Mouse (Mus musculus): ENCODE results near the gene Dus2. TPM values are rescaled to one million over a fixed set of nuclear protein-coding genes. Genes with fewer than 3 reads are reported as not detected.

The Dus2 gene
- polyA plus RNA-seq, 1 experiment from 2014 or later = 17.6 TPM

DNA sequence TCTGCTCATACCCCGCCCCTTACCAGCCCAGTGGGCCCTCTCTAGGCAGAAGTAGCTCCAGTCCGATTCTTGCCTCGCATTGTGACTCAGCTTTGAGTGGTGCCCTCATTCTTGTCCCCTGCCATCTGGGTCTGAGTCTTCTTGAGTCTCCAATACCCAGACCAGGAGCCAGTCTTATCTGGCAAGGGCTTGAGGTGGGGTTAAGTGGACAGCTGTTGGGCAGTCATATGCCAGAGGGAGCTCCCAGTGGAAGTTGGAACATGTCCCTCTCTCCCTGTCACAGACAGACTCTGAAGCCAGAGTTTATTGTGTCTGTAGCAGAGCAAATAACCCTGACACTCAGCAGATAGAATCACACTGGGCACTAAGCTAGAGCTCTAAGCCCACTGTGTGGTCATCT is 59.9 kb downstream of the Dus2 start:
- H3K4me1 ChIP-seq = 0 out of 2 replicates have a peak, but pooled peaks cover 8% of the 10 kb centered on the region
- no peak for ATAC-seq (ENCODE audit: insufficient read depth, low FRiP score, low read depth)
- no peak overlapping the region for H3K4me2 ChIP-seq
- 0 out of 2 replicates have a peak, but pooled peaks cover 10% of the 10 kb centered on the region for H3K36me3 ChIP-seq
- no peak overlapping the region for H3K27ac ChIP-seq
- no peaks in the 10 kb centered on the region for H3K9me3 ChIP-seq
- H3K9ac ChIP-seq = no peak overlapping the region
- H3K4me3 ChIP-seq (replicated peaks) = no peak overlapping the region
- WGBS = 91% methylated on average over 3 of the region's 3 CpGs
- H3K27me3 ChIP-seq (replicated peaks) = no peaks in the 10 kb centered on the region

DNA sequence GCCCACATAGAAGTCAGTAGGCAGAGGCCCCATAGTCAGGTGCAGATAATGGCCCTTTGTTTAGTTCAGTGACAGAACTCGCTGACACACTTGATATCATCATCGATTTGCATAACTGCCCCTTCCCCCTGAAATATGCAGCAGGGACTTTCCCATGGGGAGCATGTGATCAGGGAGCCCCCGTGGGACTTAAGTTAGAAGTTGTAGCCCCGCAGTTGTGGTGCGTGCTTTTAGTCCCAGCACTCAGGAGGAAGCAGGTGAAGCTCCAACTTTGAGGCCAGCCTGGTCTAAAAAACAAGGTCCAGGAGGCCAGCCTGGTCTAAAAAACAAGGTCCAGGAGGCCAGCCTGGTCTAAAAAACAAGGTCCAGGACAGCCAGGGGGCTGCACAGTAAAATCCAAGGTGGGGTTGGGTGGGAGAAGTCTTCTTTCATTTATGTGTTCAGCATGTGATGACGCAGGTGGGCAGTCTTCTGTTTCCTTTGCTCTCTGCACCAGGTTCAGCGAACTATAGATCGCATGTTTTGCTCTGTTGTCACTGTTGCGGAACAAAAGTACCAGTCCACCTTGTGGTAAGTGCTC is 61.5 kb downstream of the Dus2 start:
- no peak overlapping the region for H3K9ac ChIP-seq
- H3K4me3 ChIP-seq (replicated peaks) = no peak overlapping the region
- H3K27me3 ChIP-seq (replicated peaks) = no peaks in the 10 kb centered on the region
- H3K27ac ChIP-seq = no peak overlapping the region
- ATAC-seq (ENCODE audit: insufficient read depth, low FRiP score, low read depth) = no peak
- 0 out of 2 replicates have a peak, but pooled peaks cover 8% of the 10 kb centered on the region for H3K4me1 ChIP-seq
- H3K4me2 ChIP-seq = no peak overlapping the region
- H3K9me3 ChIP-seq = no peaks in the 10 kb centered on the region
- WGBS = 86% methylated on average over 9 of the region's 9 CpGs
- 0 out of 2 replicates have a peak, but pooled peaks cover 10% of the 10 kb centered on the region for H3K36me3 ChIP-seq

DNA sequence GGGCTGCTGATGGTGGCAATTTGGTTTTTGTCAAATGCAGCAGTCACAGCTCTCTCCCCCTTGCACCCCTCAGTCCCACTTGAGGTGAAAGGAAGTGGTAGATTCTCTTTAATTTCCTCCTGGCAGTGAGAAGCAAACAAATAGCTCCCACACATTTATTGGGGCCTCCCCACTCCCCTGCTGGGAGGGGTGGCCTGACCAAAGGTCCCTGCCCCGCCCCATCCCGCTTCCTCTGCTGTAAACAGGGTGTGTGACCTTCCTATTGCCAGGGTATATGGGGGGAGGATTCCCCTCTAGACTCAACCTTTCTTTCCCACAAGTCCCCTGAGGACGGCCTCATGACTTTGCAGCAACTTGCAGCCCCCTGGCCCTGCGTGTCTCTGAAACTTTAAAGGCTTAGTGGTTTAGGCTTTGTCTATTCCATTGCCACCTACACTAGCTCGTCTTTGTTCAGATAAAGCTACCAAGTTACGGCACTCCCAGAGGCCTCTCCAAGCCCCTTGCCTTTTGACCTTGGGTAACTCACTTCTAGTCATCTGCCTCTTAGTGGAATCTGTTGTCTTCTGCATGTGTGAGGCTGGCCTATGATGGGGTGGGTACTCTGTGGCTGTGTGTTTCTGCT is 63.2 kb downstream of the Dus2 start:
- Histone ChIP-seq H3K27ac (peak overlapping the region; percentile 57; the same call in 1 of the 2 replicates), H3K4me2 (no peak overlapping the region), H3K9me3 (no peaks in the 10 kb centered on the region), H3K36me3 (0 out of 2 replicates have a peak, but pooled peaks cover 10% of the 10 kb centered on the region), H3K4me1 (peaks cover 16% of the 10 kb centered on the region), H3K4me3 (replicated peaks) (no peak overlapping the region), H3K27me3 (replicated peaks) (no peaks in the 10 kb centered on the region), H3K9ac (no peak overlapping the region)
- no peak for ATAC-seq (ENCODE audit: insufficient read depth, low FRiP score, low read depth)
- WGBS = 39% methylated on average over 6 of the region's 6 CpGs

DNA sequence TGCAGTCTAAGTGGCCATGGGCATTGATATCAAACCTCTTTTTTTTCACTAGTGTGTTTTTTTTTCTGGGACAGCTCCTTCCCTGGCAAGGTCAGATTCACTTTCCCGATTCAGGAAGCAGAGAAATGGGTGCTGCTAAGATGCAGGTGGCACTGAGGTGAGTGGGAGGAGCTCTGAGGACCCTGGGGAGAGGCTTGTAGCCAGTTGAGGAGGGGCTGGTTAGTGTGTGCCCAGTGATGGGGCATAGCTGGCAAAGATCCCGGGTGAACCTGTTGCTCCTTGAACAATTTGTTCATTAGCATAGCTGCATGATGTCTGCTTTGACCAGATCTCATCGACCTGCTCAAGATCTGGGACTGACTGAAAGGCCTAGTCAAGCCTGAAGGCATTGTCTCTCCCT is 63.9 kb downstream of the Dus2 start:
- no peaks in the 10 kb centered on the region for H3K27me3 ChIP-seq (replicated peaks)
- H3K9ac ChIP-seq = no peak overlapping the region
- H3K36me3 ChIP-seq = 0 out of 2 replicates have a peak, but pooled peaks cover 5% of the 10 kb centered on the region
- no peaks in the 10 kb centered on the region for H3K9me3 ChIP-seq
- no peak for ATAC-seq (ENCODE audit: insufficient read depth, low FRiP score, low read depth)
- H3K27ac ChIP-seq = peak overlapping the region; percentile 57; the same call in 1 of the 2 replicates
- WGBS = 55% methylated on average over 3 of the region's 3 CpGs
- H3K4me2 ChIP-seq = no peak overlapping the region
- peaks cover 16% of the 10 kb centered on the region for H3K4me1 ChIP-seq
- no peak overlapping the region for H3K4me3 ChIP-seq (replicated peaks)

DNA sequence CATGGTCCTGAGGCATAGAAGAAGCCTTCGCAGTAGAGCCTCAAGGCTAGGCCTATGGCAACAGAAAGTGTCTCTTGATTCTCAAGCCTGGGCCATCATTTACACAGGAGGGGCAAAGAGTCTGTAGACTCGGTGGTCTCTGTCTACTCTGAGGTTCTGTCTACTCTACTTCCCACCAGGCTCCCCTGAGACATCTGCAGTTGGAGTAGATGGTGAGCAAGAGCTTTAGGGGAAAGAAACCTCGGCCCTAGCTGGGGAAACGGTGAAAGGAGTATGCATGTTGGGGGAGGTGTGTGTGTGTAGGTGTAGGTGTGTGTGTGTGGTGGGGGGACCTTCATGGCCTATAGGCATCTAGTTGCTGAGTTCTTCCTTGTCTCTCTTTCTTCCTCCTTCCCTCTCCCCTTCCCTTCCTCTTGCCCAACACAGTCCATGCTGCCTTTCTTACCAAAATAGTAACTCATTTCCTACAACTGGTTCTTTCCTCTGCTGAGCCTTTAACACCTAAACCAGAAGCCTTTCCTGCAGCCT is 65.4 kb downstream of the Dus2 start:
- ATAC-seq (ENCODE audit: insufficient read depth, low FRiP score, low read depth) = no peak
- Histone ChIP-seq H3K27ac (no peak overlapping the region), H3K9ac (no peak overlapping the region), H3K27me3 (replicated peaks) (no peaks in the 10 kb centered on the region), H3K36me3 (0 out of 2 replicates have a peak, but pooled peaks cover 2% of the 10 kb centered on the region), H3K9me3 (no peaks in the 10 kb centered on the region), H3K4me2 (no peak overlapping the region), H3K4me3 (replicated peaks) (no peak overlapping the region), H3K4me1 (peaks cover 18% of the 10 kb centered on the region)
- 83% methylated on average over 4 of the region's 4 CpGs for WGBS

DNA sequence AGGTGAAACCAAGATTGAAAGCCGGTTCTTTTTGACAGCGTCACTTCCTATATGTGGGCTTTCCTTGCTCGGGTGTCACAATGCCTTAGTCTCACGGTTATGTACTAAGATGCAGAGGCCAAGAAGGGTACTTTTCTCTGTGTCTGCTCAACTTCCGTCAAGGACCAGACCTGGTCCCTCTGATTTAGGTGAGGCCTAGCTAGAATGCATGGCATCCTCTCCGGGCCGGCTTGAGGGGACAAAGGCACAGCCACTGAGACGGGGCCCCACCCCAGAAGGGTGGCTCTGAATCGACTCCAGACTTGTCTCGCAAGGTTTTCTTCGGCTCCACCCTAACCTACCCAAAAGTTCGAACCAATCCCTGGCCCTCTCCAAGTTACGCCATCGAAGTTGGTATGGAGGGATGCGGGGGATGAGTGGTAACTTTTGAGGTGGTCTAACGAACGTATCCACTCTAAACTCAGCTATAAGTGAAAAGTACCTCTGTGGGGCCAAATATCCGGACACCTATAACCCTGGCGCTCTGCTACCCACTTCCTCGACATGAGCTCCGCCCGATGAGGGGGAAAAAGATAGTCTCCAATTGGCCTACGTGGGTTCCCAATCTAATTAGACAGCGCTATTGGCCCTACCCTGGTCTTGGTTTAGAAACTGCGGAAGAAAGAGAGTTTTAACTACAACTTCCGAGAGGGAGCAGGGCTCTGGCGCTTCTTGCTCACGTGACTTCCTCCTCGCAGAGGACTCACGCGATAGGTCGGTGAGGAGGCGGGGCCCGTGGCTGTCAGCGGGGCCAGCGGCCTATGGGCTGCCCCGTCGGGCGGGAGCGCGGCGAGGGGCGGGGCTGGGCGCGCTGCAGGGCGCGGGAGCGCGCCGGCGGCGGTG is 67.8 kb downstream of the Dus2 start, which contains the start of gene Nfatc3:
TSS of gene Nfatc3 (plus strand) at position 110 of the 882 bp plus-strand sequence.
- peaks cover 23% of the 10 kb centered on the region for H3K4me1 ChIP-seq
- peak within 1 kb of the TSS; percentile 80 for H3K4me3 ChIP-seq (replicated peaks)
- no peaks in the 10 kb centered on the region for H3K9me3 ChIP-seq
- peak within 1 kb of the TSS; percentile 85 for H3K4me2 ChIP-seq
- peak; percentile 98 for ATAC-seq (ENCODE audit: insufficient read depth, low FRiP score, low read depth)
- peak within 1 kb of the TSS; percentile 64 for H3K9ac ChIP-seq
- no peaks in the 10 kb centered on the region for H3K36me3 ChIP-seq
- WGBS = 2% methylated on average over 52 of the region's 52 CpGs
- no peaks in the 10 kb centered on the region for H3K27me3 ChIP-seq (replicated peaks)
- peak within 1 kb of the TSS; percentile 91 for H3K27ac ChIP-seq

DNA sequence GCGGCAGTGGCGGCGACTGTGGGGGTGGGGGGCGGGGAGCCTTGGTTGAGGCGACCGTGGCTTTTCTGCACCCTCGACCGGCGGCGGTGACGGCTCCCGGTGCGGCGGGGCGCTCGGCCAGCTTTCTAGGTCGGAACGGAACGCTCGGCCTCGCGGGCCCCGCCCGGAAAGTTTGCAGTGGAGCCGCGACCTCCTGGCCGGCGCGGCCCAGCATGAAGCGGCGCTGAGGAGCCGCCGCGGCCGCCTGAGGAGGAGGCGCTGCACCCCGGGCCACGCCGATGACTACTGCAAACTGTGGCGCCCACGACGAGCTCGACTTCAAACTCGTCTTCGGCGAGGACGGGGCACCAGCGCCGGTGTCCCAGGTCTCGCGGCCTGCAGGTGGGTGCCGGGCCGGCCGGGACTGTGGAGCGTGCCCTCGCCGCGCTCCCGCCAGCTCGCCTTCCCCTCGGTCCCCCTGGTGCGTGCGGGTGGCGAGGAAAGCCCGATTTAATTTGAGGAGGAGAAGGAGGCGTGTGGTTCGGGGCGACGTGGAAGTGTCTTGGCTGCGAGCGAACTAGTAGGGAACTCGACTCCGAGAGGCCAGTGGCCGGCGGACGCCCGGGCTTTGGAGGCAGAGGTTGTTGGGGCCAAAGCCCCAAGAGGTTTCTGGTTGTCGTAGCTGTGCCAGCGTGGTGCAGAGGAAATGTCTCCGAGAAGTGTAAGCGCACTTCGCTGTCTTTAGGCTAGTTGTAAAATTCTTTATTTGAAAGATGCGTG is 68.7 kb downstream of the Dus2 start:
- Histone ChIP-seq H3K36me3 (no peaks in the 10 kb centered on the region), H3K4me1 (peaks cover 20% of the 10 kb centered on the region), H3K4me2 (peak overlapping the region; percentile 51), H3K9ac (peak overlapping the region; percentile 58), H3K9me3 (no peaks in the 10 kb centered on the region), H3K4me3 (replicated peaks) (peak overlapping the region; percentile 80), H3K27me3 (replicated peaks) (no peaks in the 10 kb centered on the region), H3K27ac (peak overlapping the region; percentile 91)
- peak; percentile 74 for ATAC-seq (ENCODE audit: insufficient read depth, low FRiP score, low read depth)
- WGBS = under 1% methylated on average over 81 of the region's 83 CpGs

DNA sequence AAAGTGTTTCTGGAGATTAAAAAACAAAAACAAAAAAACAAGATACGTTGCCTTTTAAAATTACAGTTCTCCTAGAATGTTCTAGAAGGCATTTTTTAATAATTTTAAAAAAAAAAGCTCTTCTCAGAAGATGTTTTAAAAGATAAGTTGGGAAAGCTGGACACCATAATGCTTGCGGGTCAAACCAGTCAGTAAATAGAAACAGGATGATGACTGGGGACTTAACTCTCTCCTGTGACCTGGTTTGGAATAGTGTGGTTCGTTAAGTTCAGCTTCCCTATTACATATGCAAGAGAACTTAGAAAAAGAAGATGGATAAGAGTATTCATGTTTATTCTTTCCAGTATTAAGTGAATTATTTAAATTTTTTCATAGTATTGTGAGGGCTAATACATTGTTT is 69.4 kb downstream of the Dus2 start:
- Histone ChIP-seq H3K4me3 (replicated peaks) (peak overlapping the region; percentile 80), H3K9me3 (no peaks in the 10 kb centered on the region), H3K4me1 (peaks cover 15% of the 10 kb centered on the region), H3K27ac (peak overlapping the region; percentile 91; the same call in 1 of the 2 replicates), H3K27me3 (replicated peaks) (no peaks in the 10 kb centered on the region), H3K36me3 (no peaks in the 10 kb centered on the region), H3K9ac (peak overlapping the region; percentile 58; the same call in 1 of the 2 replicates), H3K4me2 (peak overlapping the region; percentile 51)
- no peak for ATAC-seq (ENCODE audit: insufficient read depth, low FRiP score, low read depth)
- WGBS = 5% methylated on average over 3 of the region's 3 CpGs

DNA sequence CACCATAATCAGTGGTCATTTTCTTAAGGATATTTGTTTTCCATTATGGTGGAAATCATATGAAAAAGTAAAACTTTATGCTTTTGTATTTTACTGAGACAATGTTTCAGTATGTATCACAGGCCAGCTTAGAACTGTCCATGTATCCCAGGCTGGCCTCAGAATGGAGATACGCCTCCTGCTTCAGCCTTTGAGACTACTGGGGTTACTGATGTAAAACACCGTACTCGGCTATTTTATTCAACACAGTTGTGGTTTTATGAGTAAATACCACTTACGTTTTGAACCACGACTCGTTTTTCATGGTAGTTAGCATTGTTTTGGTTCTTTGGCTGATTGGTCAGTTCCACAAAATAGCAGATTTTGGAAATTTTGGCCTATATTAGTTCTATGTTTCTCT is 70.5 kb downstream of the Dus2 start:
- ATAC-seq (ENCODE audit: insufficient read depth, low FRiP score, low read depth) = no peak
- H3K9ac ChIP-seq = no peak overlapping the region
- no peak overlapping the region for H3K4me3 ChIP-seq (replicated peaks)
- 84% methylated on average over 6 of the region's 6 CpGs for WGBS
- H3K9me3 ChIP-seq = no peaks in the 10 kb centered on the region
- H3K4me1 ChIP-seq = peaks cover 15% of the 10 kb centered on the region
- no peaks in the 10 kb centered on the region for H3K36me3 ChIP-seq
- H3K4me2 ChIP-seq = peak overlapping the region; percentile 51
- H3K27ac ChIP-seq = no peak overlapping the region
- no peaks in the 10 kb centered on the region for H3K27me3 ChIP-seq (replicated peaks)

DNA sequence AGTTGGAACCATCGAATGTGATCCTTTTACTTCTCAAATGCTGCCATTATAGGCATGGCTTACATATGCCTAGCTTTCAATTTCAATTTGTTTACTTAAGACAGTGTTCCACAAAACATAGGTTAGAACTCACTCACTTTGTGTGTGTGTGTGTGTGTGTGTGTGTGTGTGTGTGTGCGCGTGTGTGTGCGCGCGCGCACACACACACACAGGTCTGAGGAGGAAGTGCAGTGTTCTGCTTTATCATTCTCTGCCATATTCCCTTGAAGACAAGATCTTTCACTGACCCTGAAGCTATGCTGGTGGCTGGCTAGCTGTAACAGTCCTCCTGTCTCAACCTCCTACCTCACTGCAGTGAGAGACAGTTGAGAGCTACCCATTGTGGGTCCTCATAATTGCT is 71.9 kb downstream of the Dus2 start:
- H3K4me2 ChIP-seq = no peak overlapping the region
- ATAC-seq (ENCODE audit: insufficient read depth, low FRiP score, low read depth) = no peak
- no peaks in the 10 kb centered on the region for H3K9me3 ChIP-seq
- H3K27ac ChIP-seq = no peak overlapping the region
- peaks cover 14% of the 10 kb centered on the region for H3K4me1 ChIP-seq
- no peak overlapping the region for H3K9ac ChIP-seq
- no peak overlapping the region for H3K4me3 ChIP-seq (replicated peaks)
- H3K36me3 ChIP-seq = no peaks in the 10 kb centered on the region
- 92% methylated on average over 7 of the region's 7 CpGs for WGBS
- H3K27me3 ChIP-seq (replicated peaks) = no peaks in the 10 kb centered on the region

DNA sequence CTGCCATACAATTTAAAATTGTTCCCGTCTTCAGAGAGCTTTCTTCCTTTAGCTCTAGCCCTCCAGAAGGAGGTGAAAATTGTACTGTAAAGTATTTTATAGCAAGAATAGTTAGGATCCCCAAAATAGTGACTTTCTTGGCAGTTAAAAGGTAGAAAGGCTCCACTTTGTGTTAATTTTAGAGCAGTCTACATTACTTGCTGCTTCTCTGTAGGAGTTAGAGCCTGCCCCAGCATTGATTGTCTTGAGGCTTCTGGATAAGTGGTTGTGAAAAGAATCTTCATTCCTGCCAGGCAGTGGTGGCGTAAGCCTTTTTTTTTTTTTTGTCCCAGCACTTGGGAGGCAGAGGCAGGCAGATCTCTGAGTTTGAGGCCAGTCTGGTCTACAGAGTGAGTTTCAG is 75.6 kb downstream of the Dus2 start:
- no peak overlapping the region for H3K4me3 ChIP-seq (replicated peaks)
- H3K9me3 ChIP-seq = no peaks in the 10 kb centered on the region
- H3K9ac ChIP-seq = no peak overlapping the region
- WGBS = 91% methylated on average over 2 of the region's 2 CpGs
- H3K36me3 ChIP-seq = no peaks in the 10 kb centered on the region
- no peaks in the 10 kb centered on the region for H3K27me3 ChIP-seq (replicated peaks)
- H3K4me1 ChIP-seq = peaks cover 4% of the 10 kb centered on the region; the same call in 1 of the 2 replicates
- no peak for ATAC-seq (ENCODE audit: insufficient read depth, low FRiP score, low read depth)
- H3K27ac ChIP-seq = no peak overlapping the region
- no peak overlapping the region for H3K4me2 ChIP-seq
